Mouse (Mus musculus) kidney, postnatal 10 days (tissue): Measurements from ENCODE around the gene Itga9.

Experiments used
- DNase-seq: peaks from one replicate; pipeline ENCODE4 v3.0.0; 2021; ENCODE audit warnings: mixed read lengths

Gene Itga9

DNA sequence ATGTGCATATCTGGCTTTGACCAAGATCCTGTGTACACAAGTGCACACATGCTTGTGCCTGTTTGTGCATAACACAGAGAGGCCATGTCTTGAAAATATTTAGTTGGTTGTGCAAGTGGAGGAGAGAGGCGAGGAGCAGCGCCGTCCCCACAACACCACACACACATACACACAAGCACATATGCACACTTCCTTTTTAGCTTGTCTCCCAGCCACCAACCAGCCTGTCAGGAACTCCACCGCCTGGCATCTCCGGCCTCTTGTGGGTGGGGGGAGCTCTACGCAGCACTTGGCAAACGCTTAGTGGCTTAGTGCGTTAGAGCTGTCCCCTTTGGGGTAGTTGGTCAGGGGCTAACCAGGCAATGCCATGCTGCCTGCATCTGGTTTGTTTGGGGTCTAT, 321.0 kb downstream of the Itga9 start:
- peak; percentile 59 for DNase-seq

- DNase-seq, result no peak
Measured at GRCm38 (mm10) chr9:118928007-118928406, 321.5 kb downstream of the Itga9 start.

- DNase-seq, result peak; percentile 65
Measured at GRCm38 (mm10) chr9:118928656-118929055, 322.2 kb downstream of the Itga9 start.

GRCm38 (mm10) chr9:118930611-118931010, 324.1 kb downstream of the Itga9 start:
- no peak for DNase-seq

GRCm38 (mm10) chr9:118933800-118934199, 327.3 kb downstream of the Itga9 start:
- DNase-seq, result no peak

DNA sequence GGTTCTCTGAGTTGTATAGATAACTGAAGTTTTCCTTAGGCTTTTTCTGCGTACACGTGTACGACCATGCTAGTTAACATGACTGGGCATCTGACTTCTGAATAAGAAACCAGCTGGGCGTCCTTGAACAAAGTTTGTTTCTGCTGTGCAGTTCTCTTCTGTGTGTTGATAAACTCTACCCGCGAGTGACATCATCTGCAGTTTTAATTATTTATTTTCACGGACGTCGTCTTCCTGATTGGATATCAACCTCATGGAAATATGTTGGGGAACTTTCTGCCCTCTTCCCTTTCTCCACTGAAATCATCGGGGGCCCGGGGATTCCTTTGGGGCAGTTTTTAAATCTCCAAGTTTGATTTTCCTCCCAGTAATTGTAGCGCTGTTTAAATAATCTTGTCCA, 327.8 kb downstream of the Itga9 start:
- DNase-seq, result no peak

DNA sequence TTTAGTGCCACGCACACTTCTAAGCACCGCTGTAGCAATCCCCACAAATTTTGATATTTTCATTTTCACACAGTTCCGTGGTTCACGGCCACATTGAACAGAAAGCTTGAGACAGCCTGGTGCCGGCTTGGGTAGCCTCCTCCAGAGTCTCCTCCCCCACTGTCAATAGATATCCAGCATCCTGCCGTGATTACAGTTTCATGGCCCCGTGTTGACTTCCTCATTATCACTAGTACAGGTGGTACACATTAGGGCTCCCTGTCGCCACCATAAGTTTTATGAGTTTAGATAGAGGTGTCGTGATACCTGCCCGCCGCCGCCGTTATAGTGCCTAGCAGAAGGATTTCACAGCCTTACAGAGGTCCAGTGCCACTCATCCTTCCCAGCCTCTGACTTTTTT, 328.6 kb downstream of the Itga9 start:
- no peak for DNase-seq

DNA sequence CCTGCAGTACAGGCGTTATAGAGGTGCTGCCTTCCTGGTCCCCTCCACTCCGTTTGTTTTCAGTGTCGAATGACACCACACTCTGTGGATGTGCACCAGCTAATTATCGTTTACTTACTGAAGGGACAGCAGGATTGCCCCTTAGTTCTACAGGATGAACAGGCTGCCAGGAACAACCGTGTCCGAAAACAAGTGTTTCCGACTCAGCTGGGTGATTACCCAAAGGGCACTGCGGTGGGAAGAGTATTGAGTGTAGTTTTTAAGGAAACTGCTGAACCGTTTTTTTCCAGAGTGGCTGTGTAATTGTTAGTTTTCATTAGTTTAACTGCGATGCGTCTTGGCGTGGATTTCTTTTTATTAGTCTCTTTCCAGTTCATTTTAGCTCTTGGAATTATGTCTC, 329.6 kb downstream of the Itga9 start:
- DNase-seq, result peak; percentile 59

GRCm38 (mm10) chr9:118937515-118937914, 331.0 kb downstream of the Itga9 start:
- peak; percentile 37 for DNase-seq

- peak; percentile 62 for DNase-seq
Measured at GRCm38 (mm10) chr9:118939410-118939809, 332.9 kb downstream of the Itga9 start.

GRCm38 (mm10) chr9:118939831-118940230, 333.3 kb downstream of the Itga9 start:
- peak; percentile 42 for DNase-seq

DNA sequence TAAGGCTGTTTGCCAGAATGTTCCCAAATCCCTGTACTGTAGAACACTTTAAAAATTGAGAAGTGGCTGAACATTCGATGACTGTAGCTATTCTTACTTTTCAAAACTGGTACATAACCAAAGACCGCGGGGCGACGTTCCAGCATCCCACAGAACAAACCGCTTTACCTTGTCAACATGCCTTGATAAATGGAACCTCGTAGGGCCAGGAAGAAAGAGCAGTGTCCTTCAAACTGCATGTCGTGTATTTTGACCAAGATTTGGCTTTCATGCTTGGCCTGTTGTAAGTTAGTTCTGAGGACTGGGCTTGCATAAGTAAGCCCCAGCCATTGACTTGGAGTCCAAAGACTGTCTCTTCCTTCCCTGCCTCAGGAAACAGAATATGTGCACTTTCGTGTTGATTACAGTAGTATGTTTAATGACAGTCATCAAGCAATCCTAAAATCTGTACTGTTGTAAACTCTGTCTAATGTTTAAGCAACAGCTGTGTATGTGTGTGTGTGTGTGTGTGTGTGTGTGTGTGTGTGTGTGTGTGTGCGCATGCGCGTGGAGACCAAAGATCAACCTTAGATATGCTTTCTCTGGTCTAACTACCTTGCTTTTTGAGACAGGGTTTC, 334.2 kb downstream of the Itga9 start:
- DNase-seq, result no peak

- peak; percentile 61 for DNase-seq
Measured at GRCm38 (mm10) chr9:118942030-118942429, 335.5 kb downstream of the Itga9 start.

DNA sequence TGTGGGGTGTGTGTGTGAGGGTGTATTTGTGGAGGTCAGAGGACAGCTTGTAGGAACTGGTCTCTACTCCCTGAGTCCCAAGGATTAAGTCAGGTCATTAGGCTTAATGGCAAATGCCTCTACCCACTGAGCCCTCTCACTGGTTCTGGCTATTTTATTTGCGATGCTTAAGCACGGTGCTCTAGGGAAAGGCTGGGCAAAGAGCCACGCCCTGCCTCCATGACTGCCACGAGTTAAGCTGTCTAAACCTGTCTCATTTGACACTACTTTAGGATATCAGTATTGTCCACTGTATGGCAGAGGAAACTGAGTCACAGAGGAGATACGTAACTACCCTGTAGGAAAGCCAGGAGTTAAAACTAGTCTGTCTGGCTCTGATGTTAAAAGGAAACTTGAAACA, 337.5 kb downstream of the Itga9 start:
- no peak for DNase-seq

GRCm38 (mm10) chr9:118944388-118944787, 337.9 kb downstream of the Itga9 start:
- no peak for DNase-seq

GRCm38 (mm10) chr9:118948486-118948885, 342.0 kb downstream of the Itga9 start:
- DNase-seq, result no peak

DNA sequence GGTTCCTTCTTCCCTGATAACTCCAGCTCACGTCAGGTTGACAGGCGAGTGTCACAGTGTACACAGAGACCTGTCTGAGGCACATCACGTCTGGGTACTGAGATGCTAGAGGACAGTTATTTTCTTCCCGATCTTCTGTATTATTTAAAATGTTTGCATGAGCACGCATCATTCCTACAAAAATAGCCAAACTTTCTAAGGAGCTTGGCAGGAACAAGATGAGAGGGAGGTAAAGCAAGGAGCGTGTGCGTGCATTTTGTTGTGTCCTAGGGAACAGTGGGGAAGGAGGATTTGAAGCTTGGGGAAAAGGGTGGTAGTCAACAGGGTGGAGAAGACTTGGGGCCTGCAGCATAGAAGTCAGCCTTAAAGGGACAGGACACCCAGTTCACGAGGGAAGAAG, 342.6 kb downstream of the Itga9 start:
- no peak for DNase-seq

DNA sequence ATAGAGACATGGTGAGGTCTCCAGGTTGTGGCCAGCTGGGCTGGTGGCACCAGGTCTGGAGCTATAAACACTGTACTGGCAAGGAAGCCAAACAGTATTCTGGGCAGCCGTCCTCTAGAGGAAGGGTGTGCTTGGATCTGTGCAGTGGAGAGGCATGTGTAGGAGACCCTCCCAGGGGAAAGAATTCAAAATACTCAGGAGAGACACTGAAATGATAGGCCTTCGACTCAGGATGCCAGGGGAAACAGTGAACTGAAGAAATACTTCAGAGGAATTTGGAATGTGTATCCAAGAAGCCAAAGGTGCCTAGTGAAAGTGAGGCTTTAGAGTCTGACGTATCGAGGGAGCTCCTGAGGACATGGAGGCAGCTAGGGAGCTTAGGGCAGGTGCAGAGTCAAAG, 343.2 kb downstream of the Itga9 start:
- DNase-seq, result no peak

DNA sequence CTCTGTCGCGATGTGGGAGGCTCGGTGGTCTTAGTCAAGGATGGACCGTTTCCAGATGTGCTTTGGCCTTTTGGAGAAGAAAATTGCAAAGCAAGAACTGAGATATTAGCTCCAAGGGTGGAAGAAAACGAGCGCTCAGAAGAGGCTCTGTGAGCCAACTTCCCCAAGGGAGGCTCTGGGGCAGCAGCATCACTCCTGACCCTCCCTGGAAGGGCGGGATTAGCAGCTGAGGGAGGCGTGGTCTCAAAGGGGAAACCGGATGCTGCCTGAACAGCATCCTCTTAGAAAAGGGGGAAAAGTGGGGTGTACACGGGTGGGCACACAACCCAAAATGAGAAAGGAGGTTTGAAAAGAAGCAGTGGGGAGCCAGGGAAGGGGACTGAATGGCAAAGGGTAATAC, 343.6 kb downstream of the Itga9 start:
- DNase-seq, result no peak
